In genomic region chr16:29814655-29815054, GRCm38 (mm10) we compare ENCODE assay signal across 8 mouse cellular contexts.
A peak's percentile ranks its signal among the peaks of the same experiment; 100 is the strongest.
DNase-seq lines count a peak whose midpoint lies in the region; ATAC-seq and TF ChIP-seq lines count a peak whose summit lies in the region.

No protein-coding gene starts in this region.

- H3K27me3 ChIP-seq in heart, embryonic 13.5 days (replicated peaks) = peaks cover 61% of the 10 kb centered on the region
- peaks cover 97% of the 10 kb centered on the region for H3K27me3 ChIP-seq in midbrain, embryonic 10.5 days (ENCODE audit: low read depth, poor library complexity, severe bottlenecking)
- peaks cover 33% of the 10 kb centered on the region for H3K27me3 ChIP-seq in midbrain, embryonic 11.5 days (ENCODE audit: control insufficient read depth, insufficient read depth, low read length)
- H3K27me3 ChIP-seq in kidney, postnatal 0 days (ENCODE audit: insufficient read depth, low read length) = no peaks in the 10 kb centered on the region
- no peaks in the 10 kb centered on the region for H3K27me3 ChIP-seq in stomach, embryonic 16.5 days (ENCODE audit: control insufficient read depth, insufficient read depth, low read length)

- TF ChIP-seq CTCF in kidney, postnatal 0 days (IDR thresholded peaks at IDR 0.05; ENCODE audit: low read depth) = no peak

- 60% methylated on average over 2 of the region's 2 CpGs for WGBS in heart, embryonic 13.5 days
- WGBS in midbrain, embryonic 10.5 days = 68% methylated on average over 2 of the region's 2 CpGs
- WGBS in midbrain, embryonic 11.5 days = 55% methylated on average over 2 of the region's 2 CpGs
- 67% methylated on average over 2 of the region's 2 CpGs for WGBS in kidney, postnatal 0 days
- 65% methylated on average over 2 of the region's 2 CpGs for WGBS in stomach, embryonic 16.5 days

- intact Hi-C loops in heart, postnatal 14 days (cut with DNase I) = loop anchor here (2.0 to 5.0 kb wide), 5 partner anchors 73 to 373 kb away; no protein-coding TSS in a partner anchor

- peak overlapping the region; percentile 83; the same call in 1 of the 2 replicates for H3K27ac ChIP-seq in heart, embryonic 13.5 days (replicated peaks)
- peak overlapping the region; percentile 93; the same call in 1 of the 2 replicates for H3K27ac ChIP-seq in midbrain, embryonic 10.5 days (replicated peaks)
- H3K27ac ChIP-seq in midbrain, embryonic 11.5 days (ENCODE audit: low read depth, low read length) = no peak overlapping the region
- H3K27ac ChIP-seq in kidney, postnatal 0 days = peak overlapping the region; percentile 58; the same call in 1 of the 2 replicates
- peak overlapping the region; percentile 97 for H3K27ac ChIP-seq in stomach, embryonic 16.5 days (ENCODE audit: low read length)

- H3K36me3 ChIP-seq in heart, embryonic 13.5 days = no peaks in the 10 kb centered on the region
- no peaks in the 10 kb centered on the region for H3K36me3 ChIP-seq in midbrain, embryonic 10.5 days
- no peaks in the 10 kb centered on the region for H3K36me3 ChIP-seq in midbrain, embryonic 11.5 days (ENCODE audit: control insufficient read depth, insufficient read depth, low read length)
- H3K36me3 ChIP-seq in kidney, postnatal 0 days (ENCODE audit: insufficient read depth, low read length) = no peaks in the 10 kb centered on the region
- no peaks in the 10 kb centered on the region for H3K36me3 ChIP-seq in stomach, embryonic 16.5 days (ENCODE audit: control insufficient read depth, insufficient read depth, low read length)

- no peak overlapping the region for H3K4me3 ChIP-seq in heart, embryonic 13.5 days
- peak overlapping the region; percentile 72; the same call in 1 of the 2 replicates for H3K4me3 ChIP-seq in midbrain, embryonic 10.5 days
- H3K4me3 ChIP-seq in midbrain, embryonic 11.5 days (ENCODE audit: low read depth, low read length) = no peak overlapping the region; the same call in 1 of the 2 replicates
- H3K4me3 ChIP-seq in kidney, postnatal 0 days (replicated peaks; ENCODE audit: low read depth, low read length) = no peak overlapping the region
- no peak overlapping the region for H3K4me3 ChIP-seq in stomach, embryonic 16.5 days (replicated peaks; ENCODE audit: low read length)

- H3K9ac ChIP-seq in heart, embryonic 13.5 days = 0 out of 2 replicates have a peak overlapping the region, but pooled peaks have one; percentile 5
- no peak overlapping the region for H3K9ac ChIP-seq in midbrain, embryonic 11.5 days (ENCODE audit: low read length)
- H3K9ac ChIP-seq in kidney, postnatal 0 days (ENCODE audit: low read depth, low read length) = no peak overlapping the region
- peak overlapping the region; percentile 93; the same call in 1 of the 2 replicates for H3K9ac ChIP-seq in stomach, embryonic 16.5 days (ENCODE audit: low read length)

- peaks cover 40% of the 10 kb centered on the region for H3K4me1 ChIP-seq in heart, embryonic 13.5 days
- peaks cover 29% of the 10 kb centered on the region for H3K4me1 ChIP-seq in midbrain, embryonic 10.5 days
- H3K4me1 ChIP-seq in midbrain, embryonic 11.5 days (ENCODE audit: control insufficient read depth, insufficient read depth, low read length) = peaks cover 7% of the 10 kb centered on the region
- H3K4me1 ChIP-seq in kidney, postnatal 0 days (replicated peaks; ENCODE audit: insufficient read depth, low read length) = 0 out of 2 replicates have a peak, but pooled peaks cover 12% of the 10 kb centered on the region
- H3K4me1 ChIP-seq in stomach, embryonic 16.5 days (ENCODE audit: control insufficient read depth, insufficient read depth, low read length) = peaks cover 34% of the 10 kb centered on the region

- DNase-seq in heart, postnatal 14 days = no peak
- no peak for DNase-seq in midbrain, embryonic 10.5 days (ENCODE audit: low spot score)
- DNase-seq in midbrain, embryonic 11.5 days (ENCODE audit: low spot score, missing footprints) = no peak
- no peak for DNase-seq in kidney, postnatal 0 days (ENCODE audit: low spot score)
- no peak for DNase-seq in layer of hippocampus, postnatal 36 days
- no peak for DNase-seq in natural killer cell, adult 2 months (ENCODE audit: low spot score in 2 of 2)

- H3K9me3 ChIP-seq in heart, embryonic 13.5 days = no peaks in the 10 kb centered on the region
- H3K9me3 ChIP-seq in midbrain, embryonic 10.5 days (replicated peaks) = no peaks in the 10 kb centered on the region
- no peaks in the 10 kb centered on the region for H3K9me3 ChIP-seq in midbrain, embryonic 11.5 days (ENCODE audit: control insufficient read depth, low read length)
- H3K9me3 ChIP-seq in kidney, postnatal 0 days (replicated peaks; ENCODE audit: low read length) = no peaks in the 10 kb centered on the region
- H3K9me3 ChIP-seq in stomach, embryonic 16.5 days (replicated peaks; ENCODE audit: control insufficient read depth, low read length) = no peaks in the 10 kb centered on the region

- peak overlapping the region; percentile 98; the same call in 1 of the 2 replicates for H3K4me2 ChIP-seq in heart, embryonic 13.5 days
- no peak overlapping the region for H3K4me2 ChIP-seq in midbrain, embryonic 11.5 days
- no peak overlapping the region for H3K4me2 ChIP-seq in kidney, postnatal 0 days (ENCODE audit: low read length)
- H3K4me2 ChIP-seq in stomach, embryonic 16.5 days (ENCODE audit: low read depth, low read length) = peak overlapping the region; percentile 94; the same call in 1 of the 2 replicates

- no peak for ATAC-seq in heart, embryonic 13.5 days (ENCODE audit: extremely low read depth, insufficient number of reproducible peaks, low FRiP score, low TSS enrichment)
- ATAC-seq in midbrain, embryonic 11.5 days (ENCODE audit: low FRiP score) = no peak
- ATAC-seq in kidney, postnatal 0 days (replicated peaks; ENCODE audit: low FRiP score, low read depth) = no peak
- no peak for ATAC-seq in stomach, embryonic 16.5 days (ENCODE audit: insufficient read depth, low FRiP score)

Comparison
In these comparisons a context has a peak if more than half of its experiments do, and no peak if none do; other contexts are left out.
1. H3K4me2 ChIP-seq: peak in heart, embryonic 13.5 days (single experiment) and stomach, embryonic 16.5 days (single experiment); none in midbrain, embryonic 11.5 days (single experiment) and kidney, postnatal 0 days (single experiment).
2. H3K9ac ChIP-seq: peak in heart, embryonic 13.5 days (single experiment) and stomach, embryonic 16.5 days (single experiment); none in midbrain, embryonic 11.5 days (single experiment) and kidney, postnatal 0 days (single experiment).